Mouse (Mus musculus) small intestine, adult 2 months (tissue): ENCODE results near the gene Psmg1.

Experiments
- CTCF ChIP-seq: fragments of 200-500 bp; IDR thresholded peaks from 2 replicates; pipeline ENCODE4 v1.5.1; 2012; ENCODE audit warnings: low read depth, mild to moderate bottlenecking, control low read depth, inconsistent platforms, low read length, moderate library complexity, mixed read lengths; ENCODE audit not compliant: insufficient replicate concordance, insufficient read length; ENCODE audit errors: extremely low read depth
- POLR2A ChIP-seq: fragments of 200-500 bp; IDR thresholded peaks from 2 replicates; pipeline ENCODE4 v1.6.1; 2012; ENCODE audit warnings: low read depth, mild to moderate bottlenecking, control low read depth, inconsistent platforms, low read length, moderate library complexity

DNA sequence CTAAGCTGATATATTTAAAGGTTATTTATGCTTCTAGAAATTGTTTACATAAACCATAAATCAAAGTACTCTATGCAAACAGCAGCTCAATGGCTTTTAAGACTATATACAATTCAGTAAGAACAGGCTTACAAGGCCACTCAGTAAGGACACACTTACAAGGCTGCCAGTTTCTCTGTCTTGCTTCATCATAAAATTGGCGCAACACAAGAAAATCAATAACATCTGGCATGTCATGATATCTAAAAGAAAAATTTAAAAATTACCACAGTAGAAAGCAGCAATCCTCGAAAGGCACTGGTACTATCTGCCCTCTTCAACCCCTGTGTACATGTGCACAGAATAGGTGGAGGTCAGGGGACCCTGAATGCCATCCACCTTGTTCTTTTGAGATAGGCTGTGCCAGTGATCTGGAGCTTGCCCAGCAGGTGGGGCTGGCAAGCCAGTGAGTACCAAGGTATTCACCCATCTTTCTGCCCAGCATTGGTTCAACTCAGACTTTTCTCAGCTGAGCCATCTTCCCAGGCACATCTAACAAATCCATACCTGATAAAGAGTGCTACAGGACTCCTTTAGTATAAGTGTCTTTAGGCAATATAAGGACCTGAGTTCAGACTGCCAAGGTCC is 39.8 kb upstream of the Psmg1 start:
- TF ChIP-seq CTCF = no peak
- no peak for TF ChIP-seq POLR2A
